7 mouse cellular contexts compared by ENCODE assay signal in the genomic region with DNA sequence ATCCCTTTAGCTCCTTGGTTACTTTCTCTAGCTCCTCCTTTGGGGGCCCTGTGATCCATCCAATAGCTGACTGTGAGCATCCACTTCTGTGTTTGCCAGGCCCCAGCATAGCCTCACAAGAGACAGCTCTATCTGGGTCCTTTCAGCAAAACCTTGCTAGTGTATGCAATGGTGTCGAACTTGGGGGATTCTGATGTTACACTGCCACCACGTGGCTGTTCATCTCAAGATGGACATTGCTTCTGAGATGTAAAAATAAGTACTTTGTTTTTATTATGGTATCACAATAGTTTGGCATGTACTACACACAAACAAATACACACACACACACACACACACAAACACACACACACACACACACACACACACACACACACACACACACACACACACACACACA.
DNase-seq lines count a peak whose midpoint lies in the region; ATAC-seq and TF ChIP-seq lines count a peak whose summit lies in the region.
"Not testable (repeated sequence)": the region's sequence is repeated elsewhere in the genome, so short reads cannot be mapped to it uniquely, and the experiment has no call there.

No protein-coding gene starts in this region.

- H3K27me3 ChIP-seq in hindbrain, embryonic 16.5 days (replicated peaks; ENCODE audit: control insufficient read depth, insufficient read depth, low read length); lung, postnatal 0 days (replicated peaks; ENCODE audit: insufficient read depth, low read length): not testable (repeated sequence)

- H3K4me2 ChIP-seq in hindbrain, embryonic 16.5 days (ENCODE audit: low read length); lung, postnatal 0 days (replicated peaks; ENCODE audit: low read depth, low read length): not testable (repeated sequence)

- peak; percentile 47 to 49 for DNase-seq in adrenal gland, adult 18-20 months (ENCODE audit: low spot score in 2 of 2)
- peak; percentile 59 to 72 for DNase-seq in cerebellum, postnatal 36 days
- DNase-seq in frontal cortex, postnatal 25 days (ENCODE audit: low spot score in 2 of 2), result peak; percentile 20 to 45
- peak; percentile 67 to 77 for DNase-seq in layer of hippocampus, postnatal 10 days (ENCODE audit: low spot score in 2 of 2)
- peak; percentile 79 for DNase-seq in lung, postnatal 0 days (ENCODE audit: low spot score)
- peak; percentile 72 for DNase-seq in retina, postnatal 1 day

- WGBS in hindbrain, embryonic 16.5 days, result 3% methylated on average over 2 of the region's 2 CpGs
- WGBS in lung, postnatal 0 days, result 3% methylated on average over 2 of the region's 2 CpGs

- H3K4me1 ChIP-seq in hindbrain, embryonic 16.5 days (ENCODE audit: control insufficient read depth, insufficient read depth, low read depth, low read length); lung, postnatal 0 days (ENCODE audit: insufficient read depth, low read depth, low read length): not testable (repeated sequence)

- not testable (repeated sequence) for H3K27ac ChIP-seq in hindbrain, embryonic 16.5 days (ENCODE audit: low read depth, low read length); lung, postnatal 0 days (ENCODE audit: low read length)

- not testable (repeated sequence) for H3K4me3 ChIP-seq in hindbrain, embryonic 16.5 days (ENCODE audit: low read length); lung, postnatal 0 days (ENCODE audit: low read depth, low read length)

- H3K9ac ChIP-seq in hindbrain, embryonic 16.5 days (ENCODE audit: low read depth, low read length); lung, postnatal 0 days (replicated peaks; ENCODE audit: low read depth): not testable (repeated sequence)

- TF ChIP-seq EP300 in lung, postnatal 0 days (IDR thresholded peaks at IDR 0.05), result not testable (repeated sequence)

- TF ChIP-seq CTCF in lung, postnatal 0 days (IDR thresholded peaks at IDR 0.05), result peak; percentile 80

- not testable (repeated sequence) for H3K9me3 ChIP-seq in hindbrain, embryonic 16.5 days (ENCODE audit: control insufficient read depth, low read length); lung, postnatal 0 days (ENCODE audit: low read length)

- not testable (repeated sequence) for H3K36me3 ChIP-seq in hindbrain, embryonic 16.5 days (ENCODE audit: control insufficient read depth, insufficient read depth, low read length); lung, postnatal 0 days (ENCODE audit: insufficient read depth, low read length)

- ATAC-seq in hindbrain, embryonic 16.5 days, result peak; percentile 71; the same call in 1 of the 2 replicates
- ATAC-seq in lung, postnatal 0 days, result not testable (repeated sequence)
